Mouse (Mus musculus): Measurements from ENCODE around the gene Slc16a5. TPM values are rescaled to one million over a fixed set of nuclear protein-coding genes. Genes with fewer than 3 reads are reported as not detected.

Slc16a5 gene
- polyA plus RNA-seq (2015; fragmentation: Nextera tagmentation; extraction: Ambion mirVana) = 0.20 TPM in 1 of 2 replicates, not detected in the other

DNA sequence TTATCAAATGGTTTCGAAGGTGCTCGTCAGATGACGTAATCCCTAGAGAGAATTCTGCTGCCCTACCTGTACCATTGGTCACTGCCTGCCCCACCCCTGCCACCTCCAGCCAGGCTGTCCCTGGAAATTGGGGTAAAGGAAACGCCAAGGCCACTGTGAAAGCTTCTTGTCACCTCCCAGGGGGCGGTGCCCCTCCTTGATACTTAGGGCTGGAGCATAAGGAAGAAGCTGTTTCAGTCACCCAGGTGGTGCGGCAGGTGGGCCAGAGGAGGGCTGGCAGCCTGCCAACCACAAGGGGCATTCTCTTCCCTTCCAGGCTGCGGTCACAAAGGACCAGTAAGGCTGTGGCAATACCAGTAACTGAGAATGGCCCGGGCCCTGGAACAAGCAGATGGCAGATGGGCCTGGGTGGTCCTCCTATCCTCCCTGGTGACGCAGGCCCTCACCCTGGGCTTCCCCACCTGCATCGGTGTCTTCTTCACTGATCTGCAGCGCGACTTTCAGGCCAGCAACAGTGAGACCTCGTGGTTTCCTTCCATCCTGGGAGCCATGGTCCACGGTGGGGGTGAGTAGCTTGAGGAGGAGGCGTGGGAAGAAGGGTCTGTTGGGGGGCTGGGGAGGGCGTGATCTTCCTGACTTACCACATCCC lies at the start of gene Slc16a5:
Slc16a5 (plus strand) TSS at position 232 of the 649 bp plus-strand sequence.
- H3K27ac ChIP-seq (replicated peaks) = no peak within 1 kb of the TSS
- peaks cover 13% of the 10 kb centered on the region; the same call in 1 of the 2 replicates for H3K27me3 ChIP-seq
- no peak within 1 kb of the TSS for H3K9ac ChIP-seq
- H3K36me3 ChIP-seq = no peaks in the 10 kb centered on the region
- no peak for ATAC-seq (ENCODE audit: low read depth)
- no peak within 1 kb of the TSS for H3K4me2 ChIP-seq
- H3K4me3 ChIP-seq = no peak within 1 kb of the TSS
- WGBS = 73% methylated on average over 16 of the region's 16 CpGs
- H3K4me1 ChIP-seq (replicated peaks) = peaks cover 13% of the 10 kb centered on the region
- no peaks in the 10 kb centered on the region for H3K9me3 ChIP-seq

GRCm38 (mm10) chr11:115419531-115420237 lies 42.6 kb upstream of the Slc16a5 start, which contains the start of the genes Atp5h and Kctd2:
Gene Atp5h (minus strand): TSS chr11:115419962.
Gene Kctd2 (plus strand): TSS chr11:115420128.
- ATAC-seq (ENCODE audit: low read depth) = peak; percentile 98
- peak within 1 kb of the TSS; percentile 92 for H3K4me3 ChIP-seq
- H3K4me2 ChIP-seq = peak within 1 kb of the TSS; percentile 93
- H3K27me3 ChIP-seq = no peaks in the 10 kb centered on the region
- H3K36me3 ChIP-seq = peaks cover 55% of the 10 kb centered on the region
- peak within 1 kb of the TSS; percentile 96 for H3K9ac ChIP-seq
- H3K4me1 ChIP-seq (replicated peaks) = peaks cover 34% of the 10 kb centered on the region
- H3K9me3 ChIP-seq = no peaks in the 10 kb centered on the region
- under 1% methylated on average over 56 of the region's 56 CpGs for WGBS
- H3K27ac ChIP-seq (replicated peaks) = peak within 1 kb of the TSS; percentile 88

GRCm38 (mm10) chr11:115420336-115421190 lies 41.7 kb upstream of the Slc16a5 start:
- WGBS = 2% methylated on average over 36 of the region's 45 CpGs
- ATAC-seq (ENCODE audit: low read depth) = peak; percentile 76
- peak overlapping the region; percentile 92 for H3K4me3 ChIP-seq
- H3K4me1 ChIP-seq (replicated peaks) = peaks cover 40% of the 10 kb centered on the region
- peak overlapping the region; percentile 88 for H3K27ac ChIP-seq (replicated peaks)
- H3K36me3 ChIP-seq = peaks cover 55% of the 10 kb centered on the region
- no peaks in the 10 kb centered on the region for H3K27me3 ChIP-seq
- H3K9me3 ChIP-seq = no peaks in the 10 kb centered on the region
- peak overlapping the region; percentile 93 for H3K4me2 ChIP-seq
- H3K9ac ChIP-seq = peak overlapping the region; percentile 96

- peak overlapping the region; percentile 96 for H3K9ac ChIP-seq
- peaks cover 55% of the 10 kb centered on the region for H3K36me3 ChIP-seq
These were observed 40.9 kb upstream of the Slc16a5 start for GRCm38 (mm10) chr11:115421328-115421727.

DNA sequence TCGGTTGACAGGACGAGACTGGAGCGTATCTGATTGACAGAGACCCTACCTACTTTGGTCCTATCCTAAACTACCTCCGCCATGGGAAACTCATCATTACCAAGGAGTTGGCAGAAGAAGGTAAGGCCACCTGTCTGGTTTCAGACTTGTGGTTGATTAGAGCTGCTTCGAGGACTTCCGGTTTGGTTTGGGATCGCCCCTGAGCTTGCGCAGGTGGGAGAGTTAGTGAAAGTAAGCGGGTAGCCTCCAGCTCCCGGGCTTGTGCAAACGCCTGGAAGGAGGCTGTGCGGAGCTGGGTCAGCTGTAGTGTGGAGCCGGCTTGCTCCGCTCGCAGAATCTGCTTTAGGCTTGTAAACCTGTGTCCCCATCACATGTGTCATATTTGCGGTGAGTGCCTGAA lies 40.3 kb upstream of the Slc16a5 start:
- H3K27ac ChIP-seq (replicated peaks) = no peak overlapping the region
- H3K4me2 ChIP-seq = no peak overlapping the region; the same call in 1 of the 2 replicates
- 92% methylated on average over 16 of the region's 16 CpGs for WGBS
- peaks cover 55% of the 10 kb centered on the region for H3K36me3 ChIP-seq
- H3K4me3 ChIP-seq = no peak overlapping the region
- peak overlapping the region; percentile 45 for H3K9ac ChIP-seq
- no peaks in the 10 kb centered on the region for H3K9me3 ChIP-seq
- no peak for ATAC-seq (ENCODE audit: low read depth)
- no peaks in the 10 kb centered on the region for H3K27me3 ChIP-seq
- H3K4me1 ChIP-seq (replicated peaks) = peaks cover 40% of the 10 kb centered on the region

More at GRCm38 (mm10) chr11:115421328-115421727, 40.9 kb upstream of the Slc16a5 start:
- Histone ChIP-seq H3K4me3 (peak overlapping the region; percentile 92), H3K27ac (replicated peaks) (no peak overlapping the region), H3K4me1 (replicated peaks) (peaks cover 40% of the 10 kb centered on the region), H3K9me3 (no peaks in the 10 kb centered on the region), H3K4me2 (peak overlapping the region; percentile 93), H3K27me3 (no peaks in the 10 kb centered on the region)
- 79% methylated on average over 1 of the region's 1 CpGs for WGBS
- ATAC-seq (ENCODE audit: low read depth) = no peak

GRCm38 (mm10) chr11:115423091-115423490 lies 39.2 kb upstream of the Slc16a5 start:
- no peaks in the 10 kb centered on the region for H3K9me3 ChIP-seq
- no peak for ATAC-seq (ENCODE audit: low read depth)
- H3K4me2 ChIP-seq = no peak overlapping the region
- 88% methylated on average over 3 of the region's 3 CpGs for WGBS
- no peaks in the 10 kb centered on the region for H3K27me3 ChIP-seq
- no peak overlapping the region for H3K27ac ChIP-seq (replicated peaks)
- H3K4me1 ChIP-seq (replicated peaks) = peaks cover 47% of the 10 kb centered on the region
- H3K4me3 ChIP-seq = no peak overlapping the region
- H3K36me3 ChIP-seq = peaks cover 55% of the 10 kb centered on the region
- no peak overlapping the region for H3K9ac ChIP-seq

GRCm38 (mm10) chr11:115424666-115425065 lies 37.6 kb upstream of the Slc16a5 start:
- no peaks in the 10 kb centered on the region for H3K9me3 ChIP-seq
- H3K4me1 ChIP-seq (replicated peaks) = peaks cover 34% of the 10 kb centered on the region
- no peaks in the 10 kb centered on the region for H3K27me3 ChIP-seq
- H3K4me3 ChIP-seq = no peak overlapping the region
- peaks cover 67% of the 10 kb centered on the region for H3K36me3 ChIP-seq
- WGBS = 86% methylated on average over 7 of the region's 7 CpGs
- no peak for ATAC-seq (ENCODE audit: low read depth)
- H3K27ac ChIP-seq (replicated peaks) = no peak overlapping the region
- H3K4me2 ChIP-seq = no peak overlapping the region
- no peak overlapping the region for H3K9ac ChIP-seq

GRCm38 (mm10) chr11:115425671-115426070 lies 36.6 kb upstream of the Slc16a5 start:
- Histone ChIP-seq H3K4me2 (no peak overlapping the region), H3K4me1 (replicated peaks) (peaks cover 32% of the 10 kb centered on the region)

DNA sequence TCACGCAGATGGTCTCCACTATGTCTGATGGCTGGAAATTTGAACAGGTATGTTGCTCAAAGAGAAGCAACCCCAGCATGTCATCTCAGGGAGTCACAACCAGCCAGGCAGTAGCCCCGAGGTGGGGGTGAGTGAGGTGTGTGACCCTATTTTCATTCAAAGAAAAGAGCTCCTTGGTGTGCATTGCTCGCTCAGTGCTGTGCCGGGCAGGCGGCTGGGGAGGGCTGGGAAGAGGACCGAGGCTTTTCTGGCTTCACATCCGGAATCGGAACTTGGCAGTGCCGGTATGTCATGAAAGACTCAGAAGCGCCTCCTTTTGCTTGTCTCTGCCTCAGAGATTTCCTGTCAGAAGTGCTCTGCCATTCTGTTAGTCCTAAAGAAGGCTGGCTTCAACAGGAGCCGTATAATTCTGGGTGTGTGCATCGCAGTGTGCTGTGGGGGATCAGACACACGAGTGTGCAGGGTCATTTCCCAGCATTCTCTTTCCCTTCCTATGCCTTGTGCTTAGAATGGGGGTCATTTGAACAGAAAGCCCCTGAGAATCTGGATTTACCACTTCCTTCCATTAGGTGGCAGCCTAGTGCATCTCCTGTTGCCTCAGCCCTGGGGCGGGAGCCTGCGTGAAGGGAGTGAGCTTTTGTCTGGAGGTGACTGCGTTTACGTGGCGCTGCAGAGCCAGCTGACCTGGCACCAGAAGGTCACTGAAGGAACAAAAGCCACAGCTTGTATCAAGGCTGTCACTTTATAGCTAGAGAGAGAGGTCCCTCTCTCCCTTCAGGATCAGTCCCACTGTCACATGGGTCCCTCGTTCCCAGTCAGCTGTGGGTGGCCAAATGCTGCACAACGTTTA lies 34.6 kb upstream of the Slc16a5 start:
- Histone ChIP-seq H3K4me2 (peak overlapping the region; percentile 31), H3K4me3 (no peak overlapping the region; the same call in 1 of the 2 replicates), H3K9me3 (no peaks in the 10 kb centered on the region), H3K9ac (peak overlapping the region; percentile 13; the same call in 1 of the 2 replicates), H3K27me3 (no peaks in the 10 kb centered on the region), H3K27ac (replicated peaks) (peak overlapping the region; percentile 11; the same call in 1 of the 2 replicates), H3K36me3 (peaks cover 89% of the 10 kb centered on the region), H3K4me1 (replicated peaks) (peaks cover 17% of the 10 kb centered on the region; the same call in 1 of the 2 replicates)
- ATAC-seq (ENCODE audit: low read depth) = peak; percentile 77
- WGBS = 35% methylated on average over 20 of the region's 20 CpGs

More at GRCm38 (mm10) chr11:115425671-115426070, 36.6 kb upstream of the Slc16a5 start:
- Histone ChIP-seq H3K27ac (replicated peaks) (no peak overlapping the region), H3K36me3 (peaks cover 77% of the 10 kb centered on the region), H3K9me3 (no peaks in the 10 kb centered on the region), H3K9ac (0 out of 2 replicates have a peak overlapping the region, but pooled peaks have one; percentile 32), H3K27me3 (no peaks in the 10 kb centered on the region), H3K4me3 (no peak overlapping the region)
- ATAC-seq (ENCODE audit: low read depth) = no peak
- 82% methylated on average over 6 of the region's 6 CpGs for WGBS

GRCm38 (mm10) chr11:115429307-115429706 lies 33.0 kb upstream of the Slc16a5 start:
- no peak overlapping the region for H3K4me2 ChIP-seq
- no peaks in the 10 kb centered on the region for H3K27me3 ChIP-seq
- peaks cover 81% of the 10 kb centered on the region for H3K36me3 ChIP-seq
- peaks cover 17% of the 10 kb centered on the region; the same call in 1 of the 2 replicates for H3K4me1 ChIP-seq (replicated peaks)
- H3K4me3 ChIP-seq = no peak overlapping the region
- H3K9me3 ChIP-seq = no peaks in the 10 kb centered on the region
- WGBS = 94% methylated on average over 7 of the region's 7 CpGs
- no peak overlapping the region for H3K27ac ChIP-seq (replicated peaks)
- no peak for ATAC-seq (ENCODE audit: low read depth)
- no peak overlapping the region for H3K9ac ChIP-seq

DNA sequence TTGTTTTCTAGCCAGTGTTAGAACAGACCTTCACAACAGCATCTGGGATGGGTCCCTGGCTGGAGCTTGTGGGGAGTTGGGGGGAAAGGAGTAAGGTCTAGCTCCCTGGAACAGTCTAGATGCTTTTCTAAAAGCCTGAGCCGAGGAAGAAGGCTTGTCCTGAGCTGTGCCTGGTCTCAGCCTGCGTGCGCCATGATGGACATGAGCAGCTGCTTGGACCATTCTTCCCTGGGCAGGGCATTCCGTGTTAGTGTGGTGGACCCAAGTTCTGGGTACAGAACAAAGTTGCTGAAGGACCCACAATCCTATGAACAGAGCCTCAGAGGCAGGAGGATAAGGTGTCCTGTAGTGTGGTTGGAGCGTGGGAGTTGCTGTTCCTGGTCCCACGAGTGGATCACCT lies 31.7 kb upstream of the Slc16a5 start:
- no peak overlapping the region for H3K9ac ChIP-seq
- H3K27ac ChIP-seq (replicated peaks) = no peak overlapping the region
- no peaks in the 10 kb centered on the region for H3K9me3 ChIP-seq
- 92% methylated on average over 6 of the region's 6 CpGs for WGBS
- H3K4me2 ChIP-seq = no peak overlapping the region
- H3K4me3 ChIP-seq = no peak overlapping the region
- H3K27me3 ChIP-seq = peaks cover 8% of the 10 kb centered on the region; the same call in 1 of the 2 replicates
- peaks cover 18% of the 10 kb centered on the region for H3K4me1 ChIP-seq (replicated peaks)
- no peak for ATAC-seq (ENCODE audit: low read depth)
- H3K36me3 ChIP-seq = peaks cover 69% of the 10 kb centered on the region

All from neural tube, embryonic 13.5 days (tissue).